Mouse (Mus musculus) ES-E14 (cell line): ENCODE measurements at regions not wholly inside any gene's neighbourhood (a gene's known extent, or its start where the extent isn't known, plus 50 kb on each side); places are given as distances from the start of the nearest gene placed in this dataset.
A peak's percentile ranks its signal among the peaks of the same experiment; 100 is the strongest.

Experiments
- DNase-seq: peaks from one replicate; pipeline ENCODE4 v3.0.0-alpha.2; 2013; ENCODE audit warnings: low read depth, low spot score
- H3K27ac ChIP-seq: 2 replicates; pipeline ENCODE4 v1.5.1; 2012; ENCODE audit warnings: low read depth, mild to moderate bottlenecking, low read length, moderate library complexity, mixed read lengths; ENCODE audit not compliant: poor library complexity, insufficient read depth, severe bottlenecking
- H3K36me3 ChIP-seq: 2 replicates; pipeline ENCODE4 v1.6.1; 2012; ENCODE audit warnings: mild to moderate bottlenecking, low read length, moderate library complexity, mixed read lengths; ENCODE audit not compliant: control insufficient read depth, poor library complexity, insufficient read depth, severe bottlenecking
- H3K4me1 ChIP-seq, 2 experiments: fragments of 150-350 bp in 1 of 2; sonication (generic) in 1 of 2; 2 replicates each; pipeline ENCODE4 v1.6.1; 2012; ENCODE audit warnings: low read length in 2 of 2, mild to moderate bottlenecking in 1 of 2, mixed read lengths in 1 of 2; ENCODE audit not compliant: control insufficient read depth in 2 of 2, insufficient read depth in 2 of 2, poor library complexity in 1 of 2
- H3K4me3 ChIP-seq, 2 experiments: fragments of 150-350 bp in 1 of 2; sonication (generic) in 1 of 2; 2 replicates each; pipeline ENCODE4 v1.5.1; 2012; ENCODE audit warnings: low read length in 2 of 2, low read depth in 1 of 2, mild to moderate bottlenecking in 1 of 2, mixed read lengths in 1 of 2; ENCODE audit not compliant: insufficient read depth in 1 of 2, poor library complexity in 1 of 2, severe bottlenecking in 1 of 2
- H3K9ac ChIP-seq: 2 replicates; pipeline ENCODE4 v1.6.1; 2012; ENCODE audit warnings: low read depth, mild to moderate bottlenecking, low read length, mixed read lengths; ENCODE audit not compliant: poor library complexity, insufficient read depth, severe bottlenecking
- H3K9me3 ChIP-seq: fragments of 150-350 bp; sonication (generic); 2 replicates; pipeline ENCODE4 v1.6.1; 2012; ENCODE audit warnings: low read depth, mild to moderate bottlenecking, low read length; ENCODE audit not compliant: control insufficient read depth, insufficient read depth
- CHD2 ChIP-seq: IDR thresholded peaks from 2 replicates; pipeline ENCODE4 v1.6.1; 2014; ENCODE audit warnings: mild to moderate bottlenecking, low read depth, low read length, inconsistent platforms
- HCFC1 ChIP-seq: IDR thresholded peaks from 2 replicates; pipeline ENCODE4 v1.6.1; 2012; ENCODE audit warnings: low read length, inconsistent platforms, borderline replicate concordance; ENCODE audit not compliant: insufficient read depth
- MAFK ChIP-seq: IDR thresholded peaks from 2 replicates; pipeline ENCODE4 v1.6.1; 2014; ENCODE audit warnings: mild to moderate bottlenecking, low read depth, low read length, inconsistent platforms; ENCODE audit not compliant: insufficient read depth
- ZC3H11A ChIP-seq: IDR thresholded peaks from 2 replicates; pipeline ENCODE4 v1.6.1; 2012; ENCODE audit warnings: low read depth, mild to moderate bottlenecking, inconsistent platforms, low read length, borderline replicate concordance
- ZNF384 ChIP-seq: IDR thresholded peaks from 2 replicates; pipeline ENCODE4 v1.6.1; 2012; ENCODE audit warnings: low read depth, low read length, inconsistent platforms
- in situ Hi-C, 2 experiments: fragments of 600-800 bp; cut with MboI; formaldehyde crosslinking; loops; one replicate each; pipeline ENCODE4 v1.15.1; 2025; ENCODE audit warnings: low sequenced_read_pairs in 2 of 2, inconsistent platforms in 1 of 2; ENCODE audit not compliant: unreplicated experiment in 2 of 2

GRCm38 (mm10) chr14:24655580-24655979 is 168.7 kb downstream of the Rps24 start:
- Histone ChIP-seq H3K4me3 (no peak overlapping the region), H3K4me1 (no peaks in the 10 kb centered on the region), H3K27ac (no peak overlapping the region), H3K9me3 (no peaks in the 10 kb centered on the region), H3K36me3 (no peaks in the 10 kb centered on the region), H3K9ac (no peak overlapping the region)
- TF ChIP-seq HCFC1 (no peak), CHD2 (no peak), MAFK (no peak), ZNF384 (no peak), ZC3H11A (no peak)
- in situ Hi-C loops = no loop called here
- no peak for DNase-seq

DNA sequence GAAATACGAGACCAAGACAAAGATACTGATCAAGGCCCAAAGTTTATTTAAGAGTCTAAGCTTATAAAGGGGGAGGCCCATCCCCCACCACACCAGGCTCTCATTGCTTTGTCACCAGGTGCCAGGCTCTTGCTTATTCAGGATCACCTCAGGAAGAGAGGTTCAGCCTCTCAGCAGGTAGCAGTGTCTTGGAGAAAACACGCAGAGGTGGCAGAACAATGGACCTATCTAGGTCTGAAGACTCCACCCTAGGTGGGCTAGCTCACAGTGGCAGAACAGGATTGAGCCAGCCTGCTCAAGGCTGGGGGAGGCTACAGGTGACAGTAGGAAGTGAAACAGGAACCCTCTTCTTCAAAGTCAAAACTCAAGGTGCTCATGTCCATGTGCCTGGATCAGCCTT is 174.9 kb downstream of the Rps24 start:
- no peaks in the 10 kb centered on the region for H3K36me3 ChIP-seq
- no peak overlapping the region for H3K9ac ChIP-seq
- peak; percentile 15 for DNase-seq
- no peak overlapping the region for H3K4me3 ChIP-seq
- no peaks in the 10 kb centered on the region for H3K9me3 ChIP-seq
- H3K4me1 ChIP-seq = peaks cover 0 to 5% of the 10 kb centered on the region in 2 experiments; a peak in 2 of 4 replicates
- TF ChIP-seq ZNF384 (no peak), CHD2 (no peak), MAFK (no peak), HCFC1 (no peak), ZC3H11A (no peak)
- H3K27ac ChIP-seq = no peak overlapping the region
- in situ Hi-C loops = no loop called here

DNA sequence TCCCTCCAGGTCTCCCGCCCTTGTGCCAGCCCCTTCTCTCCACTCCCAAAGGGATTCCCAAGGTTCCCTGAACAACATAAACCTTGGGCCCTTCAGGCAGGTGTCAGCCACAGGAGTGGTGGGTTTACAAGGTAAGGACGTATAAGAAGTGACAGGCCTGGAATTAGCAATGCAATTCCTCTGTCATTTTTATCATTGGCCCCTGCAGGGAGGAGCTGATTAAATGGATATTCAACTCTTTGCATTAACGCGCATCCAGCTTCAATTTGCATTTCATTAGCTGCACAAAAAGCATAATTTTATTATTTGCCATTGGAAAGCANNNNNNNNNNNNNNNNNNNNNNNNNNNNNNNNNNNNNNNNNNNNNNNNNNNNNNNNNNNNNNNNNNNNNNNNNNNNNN is 178.3 kb downstream of the Rps24 start:
- no peaks in the 10 kb centered on the region for H3K36me3 ChIP-seq
- TF ChIP-seq ZNF384 (no peak), MAFK (no peak), HCFC1 (no peak), ZC3H11A (no peak), CHD2 (no peak)
- DNase-seq = no peak

More for the DNA sequence above, 178.3 kb downstream of the Rps24 start:
- no peak overlapping the region for H3K27ac ChIP-seq
- H3K4me1 ChIP-seq = peaks cover 0 to 5% of the 10 kb centered on the region in 2 experiments; a peak in 2 of 4 replicates
- no peak overlapping the region for H3K9ac ChIP-seq
- no peak overlapping the region for H3K4me3 ChIP-seq
- in situ Hi-C loops = no loop called here
- no peaks in the 10 kb centered on the region for H3K9me3 ChIP-seq
